Mouse (Mus musculus) cerebellum, postnatal 14 days (tissue): Measurements from ENCODE around the gene Lor.

ENCODE experiments used
- DNase-seq, 2 experiments: peaks; one replicate each; pipeline ENCODE4 v3.0.0; 2021; ENCODE audit warnings: mixed read lengths in 2 of 2

Gene Lor

DNA sequence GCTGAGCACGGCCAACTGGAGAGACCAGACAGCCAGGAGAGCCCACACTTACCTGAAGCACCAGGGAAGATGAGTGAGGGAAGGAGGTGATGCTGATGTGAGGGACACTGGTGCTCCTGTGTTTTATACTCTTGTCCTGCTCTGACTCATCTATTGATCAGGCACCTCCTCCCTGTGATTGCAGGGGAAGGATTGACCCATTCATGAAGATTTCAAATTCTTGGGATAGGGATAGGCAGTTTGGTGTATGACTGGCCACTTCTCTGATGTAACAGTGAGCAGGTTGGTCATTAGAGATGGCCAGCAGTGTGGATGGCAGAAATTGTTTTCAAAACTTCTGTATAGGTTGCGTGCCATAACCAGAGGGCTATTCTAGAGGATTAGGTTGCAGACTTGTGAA, at the start of gene Lor:
Gene Lor (minus strand): TSS at position 101 of the 400 bp plus-strand sequence.
- DNase-seq = no peak

DNA sequence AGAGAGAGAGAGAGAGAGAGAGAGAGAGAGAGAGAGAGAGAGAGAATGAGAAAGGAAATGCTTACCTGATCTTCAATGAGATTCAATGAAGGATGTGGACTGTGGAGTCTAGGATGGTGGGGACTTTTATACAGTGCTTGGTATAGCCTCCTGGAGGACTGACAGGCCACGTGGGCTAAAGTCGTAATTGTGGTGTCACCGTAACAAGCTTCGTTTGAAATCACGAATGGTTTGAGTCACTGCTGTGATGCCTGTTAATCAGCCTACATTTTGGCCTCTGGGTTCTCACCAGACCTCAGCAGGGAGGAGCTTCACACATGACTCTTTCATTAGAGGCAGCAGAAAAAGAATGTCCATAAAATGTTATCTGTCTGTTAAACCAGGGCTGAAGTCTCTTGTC, 40.9 kb upstream of the Lor start, which contains the start of gene Prr9:
Gene Prr9 (minus strand): TSS at position 101 of the 400 bp plus-strand sequence.
- no peak for DNase-seq

DNA sequence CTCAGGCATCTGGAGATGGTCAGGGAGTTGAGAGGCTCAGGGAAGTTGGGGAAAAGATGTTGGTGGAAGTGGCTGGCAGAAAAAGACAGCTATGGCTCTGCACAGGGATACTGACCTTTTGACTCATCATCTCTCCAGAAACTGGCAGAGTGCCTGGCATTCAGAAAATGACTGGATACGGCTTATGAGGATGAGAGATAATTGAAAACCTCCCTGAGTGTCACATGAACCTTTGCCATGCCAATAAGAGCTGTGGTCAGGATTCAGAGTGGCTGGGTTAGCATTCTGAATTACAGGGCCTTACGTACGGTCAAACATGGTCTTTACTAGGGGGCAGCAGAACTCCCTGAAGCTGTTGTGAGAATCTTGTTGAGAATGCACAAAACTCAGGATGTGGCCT, 38.0 kb upstream of the Lor start:
- no peak for DNase-seq

DNA sequence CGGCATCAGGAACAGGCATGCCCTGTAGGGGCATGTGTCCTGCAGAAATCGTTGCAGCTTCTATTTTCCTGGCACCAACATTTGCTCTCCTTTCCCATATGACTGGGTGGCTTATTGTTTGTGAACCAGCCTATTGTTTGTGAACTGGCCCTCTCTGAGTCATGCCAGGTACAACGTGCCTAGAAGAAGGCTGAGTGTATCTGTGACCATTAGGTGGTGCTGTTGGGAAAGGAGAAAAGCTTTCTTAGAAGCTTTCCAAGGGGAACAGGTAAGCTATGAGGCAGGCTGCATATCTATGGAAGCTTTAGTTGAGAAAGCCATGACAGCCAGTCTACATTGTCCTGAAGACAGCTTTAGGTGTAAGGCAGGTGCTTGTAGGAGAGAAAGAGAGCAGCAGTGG, 35.0 kb upstream of the Lor start:
- peak; percentile 15 to 16 for DNase-seq

DNA sequence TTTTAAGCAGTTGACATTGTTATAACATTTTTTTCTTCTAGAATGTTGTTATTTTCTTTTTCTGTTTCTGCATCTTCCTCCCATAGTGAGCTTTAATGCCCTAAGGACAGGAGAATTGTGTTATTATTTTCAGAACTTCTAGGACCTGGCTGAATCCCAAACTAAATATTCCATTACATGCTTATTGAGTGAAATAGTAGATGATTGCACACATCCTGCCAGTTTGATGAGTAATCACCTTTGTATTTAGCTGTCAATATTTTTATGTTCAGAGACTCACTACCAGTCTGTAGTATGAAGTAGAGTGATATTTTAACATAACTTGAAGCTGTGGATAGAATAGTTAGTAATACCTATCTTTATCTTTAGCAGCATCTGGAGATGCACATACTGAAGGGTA, 28.6 kb upstream of the Lor start:
- no peak for DNase-seq

DNA sequence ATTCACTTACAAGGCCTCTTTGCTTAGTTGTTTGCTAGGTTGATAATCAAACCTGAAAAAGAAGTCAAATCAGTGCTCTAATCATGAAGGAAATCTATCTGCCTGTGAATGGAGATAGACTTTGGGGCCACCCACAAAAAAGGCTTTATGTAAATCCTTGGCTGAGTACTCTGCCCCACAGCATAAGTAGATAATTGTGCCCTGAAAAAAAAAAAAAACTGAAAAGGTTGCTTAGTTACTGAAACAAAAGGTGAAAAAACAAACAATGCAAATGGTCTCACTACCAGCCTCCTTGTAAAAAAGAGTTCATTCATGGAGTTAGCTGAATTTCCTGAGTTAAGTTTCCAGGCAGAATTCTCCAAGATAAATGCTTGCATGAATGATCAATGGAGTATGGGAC, 27.8 kb upstream of the Lor start:
- DNase-seq = no peak

DNA sequence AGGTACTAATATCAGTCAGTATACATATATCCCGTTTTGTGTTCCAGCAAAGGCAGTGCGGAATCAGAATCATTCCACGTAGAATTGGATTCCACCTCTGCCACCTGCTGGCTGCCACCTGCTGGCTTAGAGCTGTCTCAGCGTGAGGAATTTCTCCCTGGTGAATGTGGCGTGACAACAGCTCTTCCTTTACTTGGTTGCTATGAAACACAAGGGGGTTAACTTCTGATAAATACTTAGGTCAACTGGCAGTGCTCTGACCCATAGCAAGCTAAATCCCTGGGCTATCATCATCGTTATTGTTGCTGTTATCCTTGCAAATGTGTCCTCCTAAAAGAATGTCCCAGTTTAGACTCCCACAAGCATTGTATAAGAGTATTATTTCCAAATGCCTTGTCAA, 23.6 kb upstream of the Lor start:
- DNase-seq = no peak

DNA sequence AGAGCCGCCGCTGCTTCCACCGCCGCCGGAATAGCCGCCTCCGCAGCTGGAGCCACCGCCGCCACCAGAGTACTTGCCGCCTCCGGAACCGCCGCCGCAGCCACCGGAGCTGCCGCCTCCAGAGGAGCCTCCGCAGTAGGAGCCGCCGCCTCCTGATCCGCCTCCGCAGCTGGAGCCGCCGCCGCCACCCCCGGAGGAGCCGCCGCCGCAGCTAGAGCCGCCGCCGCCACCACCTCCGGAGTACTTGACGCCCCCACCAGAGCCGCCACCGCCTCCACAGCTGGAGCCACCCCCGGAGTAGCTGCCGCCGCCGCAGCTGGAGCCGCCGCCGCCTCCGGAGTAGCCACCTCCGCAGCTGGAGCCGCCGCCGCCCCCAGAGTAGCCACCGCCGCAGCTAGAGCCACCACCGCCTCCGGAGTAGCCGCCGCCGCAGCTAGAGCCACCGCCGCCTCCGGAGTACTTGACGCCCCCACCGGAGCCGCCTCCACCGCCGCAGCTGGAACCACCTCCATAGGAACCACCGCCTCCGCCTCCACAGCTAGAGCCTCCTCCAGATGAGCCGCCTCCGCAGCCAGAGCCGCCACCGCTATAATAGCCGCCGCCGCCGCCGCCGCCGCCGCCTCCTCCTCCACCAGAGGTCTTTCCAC, 1.5 kb downstream of the Lor start:
- peak; percentile 20 to 27 for DNase-seq

DNA sequence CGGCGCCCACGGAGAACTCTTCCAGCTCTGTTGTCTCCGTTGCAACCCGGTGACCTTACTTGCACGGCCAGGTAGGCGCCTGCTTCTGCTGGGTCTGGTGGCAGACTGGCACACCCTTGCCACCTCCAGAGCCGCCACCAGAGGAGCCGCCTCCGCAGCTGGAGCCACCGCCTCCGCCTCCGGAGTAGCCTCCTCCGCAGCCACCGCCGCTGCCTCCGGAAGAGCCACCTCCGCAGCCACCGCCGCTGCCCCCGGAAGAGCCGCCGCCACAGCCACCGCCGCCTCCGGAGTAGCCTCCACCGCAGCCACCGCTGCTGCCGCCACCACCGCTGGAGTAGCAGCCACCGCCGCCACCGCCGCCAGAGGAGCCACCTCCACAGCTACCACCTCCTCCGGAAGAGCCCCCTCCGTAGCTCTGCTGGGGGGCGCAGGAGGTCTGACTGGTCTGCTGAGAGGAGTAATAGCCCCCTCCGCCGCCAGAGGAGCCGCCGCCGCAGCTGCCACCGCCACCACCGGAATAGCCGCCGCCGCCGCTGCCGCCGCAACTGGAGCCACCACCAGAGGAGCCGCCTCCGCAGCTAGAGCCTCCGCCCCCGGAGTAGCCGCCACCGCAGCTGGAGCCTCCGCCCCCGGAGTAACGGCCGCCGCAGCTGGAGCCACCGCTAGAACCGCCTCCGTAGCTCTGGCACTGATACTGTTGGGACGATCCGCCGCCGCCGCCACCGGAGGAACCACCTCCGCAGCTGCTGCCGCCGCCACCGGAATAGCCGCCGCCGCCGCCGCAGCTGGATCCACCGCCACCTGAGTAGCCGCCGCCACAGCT, 2.3 kb downstream of the Lor start:
- peak; percentile 31 to 57 for DNase-seq

DNA sequence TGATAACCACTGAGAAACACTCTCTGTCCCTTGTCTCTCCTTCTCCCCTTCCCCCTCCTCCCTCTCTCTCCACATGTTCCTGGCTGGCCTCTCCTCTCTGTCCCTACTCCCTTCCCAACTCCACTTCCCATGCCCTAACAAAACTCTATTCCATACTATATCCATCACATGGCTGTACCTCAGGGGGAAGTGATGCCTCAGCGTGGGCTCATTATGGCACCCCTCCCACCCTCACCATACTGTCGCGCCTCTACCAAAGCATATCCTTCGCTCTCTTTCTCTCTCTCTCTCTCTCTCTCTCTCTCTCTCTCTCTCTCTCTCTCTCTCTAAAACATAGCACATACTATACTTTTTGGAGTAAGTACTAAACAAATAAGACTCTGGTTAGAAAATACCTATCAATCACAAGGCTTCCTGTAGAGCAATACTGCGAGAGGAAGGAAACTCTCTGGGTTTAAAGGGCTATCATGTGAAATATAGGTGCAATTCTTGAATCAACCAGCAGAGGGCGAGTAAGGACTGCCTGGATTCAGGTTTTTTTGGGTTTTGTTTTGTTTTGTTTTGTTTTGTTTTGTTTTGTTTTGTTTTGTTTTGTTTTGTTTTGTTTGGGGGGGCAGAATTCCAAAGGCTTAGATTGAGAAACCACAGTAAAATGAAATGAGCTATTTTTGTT, 32.4 kb downstream of the Lor start:
- peak; percentile 37 to 48 for DNase-seq

DNA sequence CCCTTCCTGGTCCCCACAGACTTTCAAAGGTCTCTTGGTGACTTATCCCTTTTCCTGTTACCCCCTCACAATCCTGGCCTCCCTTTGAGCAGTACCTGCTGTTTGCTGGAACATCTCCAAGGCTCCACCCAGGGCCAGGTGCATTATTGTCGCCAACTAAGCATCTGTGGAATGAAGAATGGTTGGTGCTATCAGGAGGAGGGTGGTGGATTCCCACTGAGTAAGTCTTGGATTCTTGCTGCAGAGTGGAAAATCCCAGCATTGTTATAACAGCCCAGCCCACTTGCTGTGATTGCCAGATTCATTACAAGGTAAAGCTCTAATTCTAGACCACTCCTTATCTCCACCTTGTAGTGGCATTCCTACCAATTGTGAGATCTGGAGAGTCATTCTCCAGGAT, 49.0 kb downstream of the Lor start:
- DNase-seq = no peak

DNA sequence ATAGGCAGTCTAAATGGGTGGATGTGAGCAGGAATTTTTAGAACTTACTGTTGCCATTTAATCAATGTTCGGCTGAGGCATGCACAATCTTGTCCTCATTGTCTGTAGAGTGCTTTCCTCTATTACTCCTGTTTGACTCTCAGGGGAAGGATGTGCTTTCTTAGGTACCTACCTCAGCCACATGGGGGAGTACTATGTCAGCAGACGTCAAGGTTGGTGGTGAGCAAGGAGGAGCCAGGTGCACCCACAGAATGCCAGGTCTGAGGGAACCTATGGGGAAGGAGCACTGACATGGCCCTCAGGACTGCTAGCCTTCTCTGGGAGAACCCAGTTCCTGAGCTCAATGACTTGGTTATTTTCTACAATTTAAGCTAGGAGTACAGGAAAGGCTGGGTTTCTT, 49.7 kb downstream of the Lor start:
- no peak for DNase-seq
